Mouse (Mus musculus) bone marrow, adult 2 months (tissue): ENCODE measurements around the gene Dusp11. TPM values are rescaled to one million over a fixed set of nuclear protein-coding genes. Genes with fewer than 3 reads are reported as not detected.
"Not testable (repeated sequence)": the region's sequence is repeated elsewhere in the genome, so short reads cannot be mapped to it uniquely, and the experiment has no call there.

Source experiments
- H3K27ac ChIP-seq: fragments of 200-500 bp; 2 replicates; pipeline ENCODE4 v1.5.1; 2012; ENCODE audit warnings: low read depth, mild to moderate bottlenecking, control low read depth, inconsistent platforms, low read length; ENCODE audit not compliant: control insufficient read depth, poor library complexity, insufficient read depth
- H3K4me1 ChIP-seq: fragments of 200-500 bp; 2 replicates; pipeline ENCODE4 v1.6.1; 2011; ENCODE audit warnings: low read length; ENCODE audit not compliant: control insufficient read depth, insufficient read depth
- H3K4me3 ChIP-seq: fragments of 200-500 bp; replicated peaks from 2 replicates; pipeline ENCODE3; 2011; ENCODE audit warnings: mild to moderate bottlenecking, low read depth, low read length, control low read depth; ENCODE audit not compliant: control insufficient read depth
- CTCF ChIP-seq: fragments of 200-500 bp; IDR thresholded peaks from 2 replicates; pipeline ENCODE4 v1.5.1; 2011; ENCODE audit warnings: low read length, control low read depth; ENCODE audit not compliant: control insufficient read depth, insufficient read depth
- POLR2A ChIP-seq: fragments of 200-500 bp; IDR thresholded peaks from 2 replicates; pipeline ENCODE4 v1.6.1; 2011; ENCODE audit warnings: low read depth, mild to moderate bottlenecking, control low read depth, low read length, borderline replicate concordance; ENCODE audit not compliant: control insufficient read depth
- WGBS: fragments of 180-500 bp; shearing (Covaris S2); methylation state at CpG from one replicate; pipeline ENCODE4 v1.1.7; 2018; 5-methylcytosine and 5-hydroxymethylcytosine counted together
- polyA plus RNA-seq: library from polyadenylated mRNA; stranded (reverse); fragments of >200 nt; gene quantifications from 2 replicates; pipeline ENCODE4 v1.2.4, GENCODE M21; 2011; ENCODE audit warnings: low replicate concordance; ENCODE audit not compliant: missing spikeins, insufficient read depth, insufficient read length

The Dusp11 gene
- polyA plus RNA-seq, 1 experiment: 50.6 TPM

DNA sequence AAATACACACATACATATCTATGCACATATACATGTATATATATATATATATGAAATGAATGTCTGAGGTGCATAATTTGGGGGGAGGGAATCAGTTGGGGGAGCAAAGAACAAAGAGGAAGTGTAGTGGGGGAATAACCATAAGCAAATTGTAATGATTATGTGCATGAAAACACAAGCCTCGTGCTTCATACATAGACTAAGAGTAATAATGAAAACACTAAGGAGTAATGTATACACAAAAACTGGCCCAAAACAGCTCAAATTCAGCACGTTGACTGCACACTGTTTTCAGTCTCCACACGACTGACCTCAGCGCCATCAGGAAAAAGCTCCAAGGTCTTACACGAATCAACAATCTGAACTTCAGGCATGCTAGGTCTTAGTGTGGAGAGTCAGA is 14.8 kb upstream of the Dusp11 start:
- Histone ChIP-seq H3K4me1 (no peaks in the 10 kb centered on the region), H3K4me3 (no peak overlapping the region), H3K27ac (no peak overlapping the region)
- 80% methylated on average over 5 of the region's 5 CpGs for WGBS
- TF ChIP-seq POLR2A: no peak
- no peak for TF ChIP-seq CTCF

DNA sequence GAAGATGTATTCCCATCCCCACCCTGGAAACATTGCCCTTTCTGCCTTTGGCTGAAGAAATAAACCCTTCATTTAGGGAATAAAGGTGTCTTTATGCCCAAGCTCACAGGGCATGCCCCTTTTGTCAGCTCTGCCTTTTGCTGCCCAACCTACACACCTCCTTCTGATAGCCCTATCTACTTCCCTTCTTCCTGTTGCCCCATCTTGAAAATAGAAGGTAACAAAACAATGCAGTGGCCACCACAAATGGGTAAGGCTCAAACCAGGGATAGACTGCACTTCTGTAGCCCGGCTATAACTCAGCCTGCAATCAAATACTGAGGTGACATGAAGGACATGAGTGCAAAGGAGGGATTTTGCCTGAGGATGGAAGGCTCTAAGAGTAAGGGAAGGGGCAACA is 14.3 kb upstream of the Dusp11 start:
- 80% methylated on average over 1 of the region's 1 CpGs for WGBS
- H3K4me3 ChIP-seq: no peak overlapping the region
- no peak for TF ChIP-seq CTCF
- no peak for TF ChIP-seq POLR2A
- no peaks in the 10 kb centered on the region for H3K4me1 ChIP-seq
- H3K27ac ChIP-seq: no peak overlapping the region

DNA sequence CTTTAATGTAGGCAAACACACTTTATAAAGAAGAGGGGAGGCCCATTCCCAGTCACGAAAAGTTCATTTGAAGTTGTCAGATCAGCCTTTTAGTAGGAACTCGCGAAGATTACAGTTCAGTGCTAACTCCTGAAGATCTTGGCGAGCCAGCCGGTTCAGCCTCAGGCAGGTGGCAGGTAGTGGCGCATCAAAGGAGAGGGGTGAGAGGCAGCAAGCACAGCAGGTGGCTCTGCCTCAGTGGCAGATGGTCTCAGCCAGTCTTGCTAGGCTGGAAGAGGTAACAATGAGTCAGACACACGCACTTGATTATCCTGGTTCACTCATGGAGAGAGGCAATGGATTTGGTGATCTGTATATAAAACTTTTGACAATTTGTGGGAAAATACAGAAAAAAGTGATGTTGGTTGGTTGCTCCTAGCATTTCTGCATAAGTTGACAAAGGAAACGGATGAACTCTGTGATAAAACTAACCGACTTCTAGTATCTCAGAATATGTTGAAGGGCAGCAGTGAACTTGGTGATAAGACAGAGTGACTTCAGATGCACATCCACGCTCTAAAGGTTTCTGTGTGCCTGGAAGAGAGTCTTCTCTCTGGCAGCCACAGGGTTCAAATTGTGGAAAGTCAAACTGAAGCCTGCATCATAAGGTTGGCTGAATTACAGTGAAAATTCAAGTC is 13.6 kb upstream of the Dusp11 start:
- 66% methylated on average over 10 of the region's 10 CpGs for WGBS
- H3K27ac ChIP-seq: no peak overlapping the region
- no peaks in the 10 kb centered on the region for H3K4me1 ChIP-seq
- TF ChIP-seq POLR2A: no peak
- TF ChIP-seq CTCF: no peak
- no peak overlapping the region for H3K4me3 ChIP-seq

DNA sequence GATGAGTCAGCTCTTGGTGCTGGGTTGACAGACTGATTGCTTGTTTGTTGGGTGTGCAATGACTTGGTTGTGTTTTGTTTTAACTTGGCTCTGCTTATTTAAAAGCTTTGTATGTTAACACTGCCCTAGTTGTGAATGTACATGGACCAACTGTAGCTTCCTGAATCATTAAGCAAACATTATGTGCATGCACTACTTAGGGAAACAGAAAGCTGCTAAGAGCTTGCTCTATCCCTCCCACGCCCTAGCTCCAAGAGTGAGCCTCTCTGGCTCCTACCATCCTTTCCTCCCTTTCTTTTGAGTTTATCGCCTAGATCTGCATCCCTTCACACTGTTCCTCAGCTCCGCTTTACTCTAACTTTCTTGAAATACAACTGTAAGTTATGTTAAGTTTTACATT is 11.9 kb upstream of the Dusp11 start:
- no peak for TF ChIP-seq POLR2A
- 82% methylated on average over 3 of the region's 3 CpGs for WGBS
- Histone ChIP-seq H3K4me3 (no peak overlapping the region), H3K27ac (no peak overlapping the region), H3K4me1 (no peaks in the 10 kb centered on the region)

DNA sequence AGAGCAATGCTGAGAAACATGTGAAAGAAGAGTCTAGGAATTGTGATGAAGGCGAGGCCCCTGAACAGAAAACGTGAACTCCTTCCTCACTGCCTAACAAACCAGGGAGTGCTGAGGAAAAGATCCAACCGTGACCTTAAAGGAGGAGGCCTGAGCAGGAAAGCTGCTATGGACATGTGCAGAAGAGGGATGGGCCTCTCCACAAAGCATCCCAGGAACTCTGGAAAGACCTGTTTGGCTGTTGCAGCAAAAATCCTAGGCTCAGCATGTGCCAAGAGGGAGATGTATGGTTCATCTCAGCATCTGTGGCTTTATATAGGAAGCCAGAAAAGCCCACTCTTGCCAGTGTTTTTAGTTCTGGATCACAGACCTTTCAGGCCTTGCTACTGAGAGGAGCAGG is 11.2 kb upstream of the Dusp11 start:
- no peak overlapping the region for H3K4me3 ChIP-seq
- WGBS: 81% methylated on average over 3 of the region's 3 CpGs
- no peaks in the 10 kb centered on the region for H3K4me1 ChIP-seq
- no peak overlapping the region for H3K27ac ChIP-seq
- TF ChIP-seq CTCF (no peak), POLR2A (no peak)

DNA sequence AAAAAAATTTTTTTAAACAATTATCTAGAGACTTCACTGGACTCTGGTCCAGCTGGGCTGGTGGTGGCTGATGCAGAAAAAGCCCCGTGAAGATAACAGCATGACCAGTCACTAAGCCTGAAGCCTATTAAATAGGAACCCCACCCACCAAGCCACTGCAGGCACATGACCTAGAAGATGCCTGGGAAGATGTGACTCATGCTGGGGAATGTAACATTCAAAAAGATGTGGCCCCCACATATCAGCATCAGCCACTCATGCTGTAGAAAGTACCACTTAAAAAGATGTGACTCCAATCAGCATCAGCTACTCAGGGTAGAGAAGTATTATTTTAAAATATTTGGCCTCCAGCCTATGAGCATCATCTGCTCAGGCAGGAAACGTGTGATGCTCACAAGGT is 8.4 kb upstream of the Dusp11 start:
- Histone ChIP-seq H3K4me1 (peaks cover 4% of the 10 kb centered on the region; the same call in 1 of the 2 replicates), H3K27ac (no peak overlapping the region), H3K4me3 (no peak overlapping the region)
- WGBS: 42% methylated on average over 2 of the region's 2 CpGs
- TF ChIP-seq CTCF: no peak
- TF ChIP-seq POLR2A: no peak

DNA sequence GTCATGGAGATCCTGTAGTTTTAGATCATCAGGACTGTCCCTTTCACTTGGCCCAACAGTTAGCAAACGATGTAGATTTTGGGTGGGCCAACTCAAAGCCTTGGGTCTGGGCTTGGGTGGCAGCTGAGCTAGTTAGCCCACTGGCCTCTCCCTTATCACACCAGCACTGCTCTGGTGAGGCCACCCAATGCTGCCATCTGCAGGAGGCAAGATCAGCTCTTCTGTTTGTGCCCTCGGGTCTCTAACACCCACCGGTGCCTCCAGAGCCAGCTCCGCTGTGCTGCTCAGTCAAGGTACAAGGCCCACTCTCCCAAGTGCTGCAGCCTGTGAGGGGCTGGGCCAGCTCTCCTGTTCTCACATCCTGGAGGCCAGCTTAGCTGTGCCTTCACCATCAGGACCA is 5.2 kb upstream of the Dusp11 start:
- TF ChIP-seq CTCF (peak; percentile 57; the same call in 1 of the 2 replicates), POLR2A (peak; percentile 22; the same call in 1 of the 2 replicates)
- WGBS: 57% methylated on average over 4 of the region's 4 CpGs
- H3K4me1 ChIP-seq: peaks cover 4% of the 10 kb centered on the region; the same call in 1 of the 2 replicates
- H3K4me3 ChIP-seq: no peak overlapping the region
- H3K27ac ChIP-seq: peak overlapping the region; percentile 71

DNA sequence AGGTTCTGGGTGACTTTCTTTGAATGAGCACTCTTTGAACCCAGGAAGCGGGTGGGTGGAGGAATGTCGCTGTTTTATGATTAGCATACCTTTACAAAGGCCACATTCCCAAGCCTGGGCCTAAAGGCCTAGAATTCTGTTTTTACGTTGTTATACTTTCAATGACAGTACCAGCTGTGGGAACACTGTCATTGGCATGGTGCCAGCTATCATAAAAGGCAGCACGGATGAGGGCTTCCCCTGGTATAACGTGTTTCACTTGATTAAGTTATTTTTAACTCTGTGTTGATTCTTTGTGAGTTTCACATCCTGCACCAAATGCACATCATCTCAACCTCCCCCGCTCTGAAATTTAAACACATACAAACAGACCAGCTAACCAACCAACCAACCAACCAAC is 4.6 kb upstream of the Dusp11 start:
- H3K4me3 ChIP-seq, H3K4me1 ChIP-seq: not testable (repeated sequence)
- H3K27ac ChIP-seq: peak overlapping the region; percentile 71; the same call in 1 of the 2 replicates
- WGBS: 46% methylated on average over 6 of the region's 6 CpGs

DNA sequence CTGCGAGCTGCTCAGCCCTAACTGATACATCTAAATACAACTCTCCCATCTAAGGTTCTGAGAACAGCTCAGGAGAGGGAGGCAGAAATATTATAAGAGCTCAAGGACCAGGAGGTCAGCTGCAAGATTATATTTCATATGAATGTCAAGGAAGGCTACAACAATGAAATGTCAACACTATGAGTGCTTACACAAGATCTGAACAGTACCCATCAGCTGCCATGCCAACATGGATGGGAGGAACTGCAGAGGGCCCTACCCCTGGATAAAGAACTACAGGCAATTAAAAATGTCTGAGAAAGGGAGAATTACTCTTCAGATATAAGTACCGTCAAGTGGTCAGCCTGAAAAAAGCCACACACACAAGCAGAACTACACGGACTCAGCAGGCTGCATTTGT is 3.9 kb downstream of the Dusp11 start:
- TF ChIP-seq POLR2A: no peak
- TF ChIP-seq CTCF: no peak
- Histone ChIP-seq H3K27ac (no peak overlapping the region), H3K4me1 (no peaks in the 10 kb centered on the region; the same call in 1 of the 2 replicates), H3K4me3 (no peak overlapping the region)
- WGBS: 92% methylated on average over 3 of the region's 3 CpGs

DNA sequence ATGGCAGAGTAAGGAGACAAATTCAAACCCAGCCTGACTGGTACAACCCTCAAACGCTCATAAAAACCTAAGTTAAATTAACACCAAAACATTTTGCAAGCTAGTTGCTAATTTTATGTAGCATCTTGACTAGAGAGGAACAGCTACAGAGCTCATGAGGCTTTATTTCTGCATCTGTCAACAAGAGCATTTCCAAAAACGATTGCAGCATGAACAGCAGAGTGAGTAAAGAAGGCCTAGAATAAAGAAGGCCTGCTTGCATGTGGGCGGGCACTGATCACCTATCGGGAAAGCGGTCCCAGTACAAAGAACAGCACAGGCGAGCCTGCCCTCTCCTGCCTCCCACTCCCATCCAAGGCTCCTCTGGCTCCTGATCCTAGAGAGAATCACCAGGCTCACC is 12.9 kb downstream of the Dusp11 start:
- no peak for TF ChIP-seq POLR2A
- TF ChIP-seq CTCF: no peak
- no peak overlapping the region for H3K27ac ChIP-seq
- WGBS: 88% methylated on average over 6 of the region's 6 CpGs

More for the DNA sequence above, 12.9 kb downstream of the Dusp11 start:
- H3K4me1 ChIP-seq: no peaks in the 10 kb centered on the region
- no peak overlapping the region for H3K4me3 ChIP-seq
